Mouse (Mus musculus) telencephalon, adult 2 months (tissue): Measurements from ENCODE around the gene Hdx.

Experiments used
- DNase-seq: peaks from one replicate; pipeline ENCODE4 v3.0.0-alpha.2; 2011; ENCODE audit warnings: low read depth, low spot score

Hdx gene

DNA sequence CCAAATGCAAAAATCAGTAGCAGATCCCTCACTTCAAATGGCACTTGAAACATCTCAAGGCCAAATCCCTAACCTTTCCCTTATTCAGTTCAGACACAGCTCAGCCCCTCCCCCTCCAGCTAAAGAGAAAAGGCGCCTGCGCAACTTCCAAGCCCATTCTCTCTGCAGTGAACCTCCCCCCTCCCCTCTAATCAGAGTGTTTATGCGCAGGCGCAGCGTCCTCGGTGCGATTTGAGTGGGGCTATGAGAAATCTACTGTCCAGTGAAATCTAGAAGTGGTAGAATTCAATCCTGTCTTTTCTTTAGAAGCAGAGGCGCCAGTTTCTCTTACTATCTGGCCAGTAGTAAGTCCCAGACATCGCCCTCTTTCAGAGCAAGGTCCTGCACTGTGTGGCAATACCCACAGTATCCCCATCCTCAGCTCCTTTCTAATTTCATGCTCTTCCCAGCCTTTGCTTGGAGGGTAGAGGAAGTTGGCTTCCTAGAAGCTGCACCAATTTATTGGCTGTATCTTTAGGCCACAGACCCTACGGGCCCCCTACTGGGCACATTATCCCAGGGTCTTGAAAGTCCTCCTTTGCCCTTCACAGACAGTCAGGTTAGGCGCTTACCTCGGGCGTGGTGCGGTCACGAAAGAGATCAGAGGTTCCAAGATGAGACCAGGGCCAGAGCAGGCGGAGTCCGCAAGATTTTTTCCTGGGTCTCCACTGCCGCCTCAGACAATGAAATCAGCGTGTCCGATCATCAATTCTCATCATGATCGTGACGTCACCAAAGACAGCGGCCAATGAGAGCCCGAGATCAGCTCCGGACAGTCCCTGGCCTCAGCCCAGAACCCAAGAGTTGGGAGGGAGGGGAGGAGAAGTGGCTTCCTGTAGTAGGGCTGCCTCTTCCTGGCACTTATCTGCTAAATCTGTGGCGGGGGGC lies at the start of gene Hdx:
Gene Hdx, minus strand, starts transcription at position 724 of the 927 bp plus-strand sequence.
- peak; percentile 55 for DNase-seq

GRCm38 (mm10) chrX:111685665-111686064 lies 11.2 kb downstream of the Hdx start:
- no peak for DNase-seq

DNA sequence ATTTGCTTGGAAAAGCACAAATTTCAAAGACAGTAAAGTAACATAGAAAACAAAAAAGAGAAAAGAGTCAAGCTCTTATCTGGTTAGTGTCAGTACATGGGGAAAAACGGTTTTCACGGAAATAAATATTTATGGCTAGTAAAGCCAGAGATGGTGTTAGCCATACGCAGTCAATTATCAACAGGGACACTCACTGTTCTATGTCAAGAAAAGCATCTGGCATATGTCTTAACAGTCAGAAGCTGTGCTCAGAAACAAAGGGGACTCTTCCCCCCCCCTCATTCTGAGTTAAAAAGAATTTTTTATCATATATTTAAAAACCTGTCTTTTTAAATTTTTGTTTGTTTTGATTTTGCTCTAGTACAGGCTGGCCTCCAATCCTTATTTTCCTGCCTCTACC lies 25.2 kb downstream of the Hdx start:
- DNase-seq, result no peak

DNA sequence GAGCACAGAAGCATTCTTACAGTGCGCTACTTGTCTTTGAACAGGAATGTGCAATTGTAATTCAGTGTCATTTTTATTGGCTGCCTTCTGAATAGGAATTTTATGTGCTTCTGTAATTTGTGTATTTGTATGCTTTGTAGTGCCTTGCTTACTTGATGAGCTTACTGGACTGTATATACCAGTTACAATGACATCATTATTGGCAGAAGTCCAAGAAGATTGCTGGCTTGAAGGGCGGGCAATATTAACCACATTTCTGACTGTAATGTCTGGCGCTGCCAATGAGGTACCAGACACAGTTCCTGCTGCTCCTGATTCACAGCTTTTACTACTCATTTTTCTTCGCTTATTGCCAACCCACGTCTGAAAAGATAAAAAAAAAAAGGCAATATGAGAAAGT lies 36.5 kb downstream of the Hdx start:
- no peak for DNase-seq

DNA sequence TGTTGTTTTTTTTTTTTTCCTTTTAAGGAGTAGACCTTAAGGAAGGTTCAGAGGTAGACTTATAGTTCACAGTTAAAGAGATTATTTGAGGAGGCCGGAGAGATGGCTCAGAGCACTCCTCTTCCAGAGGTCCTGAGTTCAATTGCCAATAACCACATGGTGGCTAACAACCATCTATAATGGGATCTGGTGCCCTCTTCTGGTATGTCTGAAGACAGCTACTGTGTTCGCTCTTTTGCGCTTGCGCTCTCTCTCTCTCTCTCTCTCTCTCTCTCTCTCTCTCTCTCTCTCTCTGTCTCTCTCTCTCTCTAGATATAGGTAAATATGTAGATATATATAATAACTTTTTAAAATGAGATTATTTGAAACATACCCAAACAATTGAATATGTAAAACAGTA lies 38.2 kb downstream of the Hdx start:
- DNase-seq, result no peak

GRCm38 (mm10) chrX:111644945-111645344 lies 51.9 kb downstream of the Hdx start:
- no peak for DNase-seq

GRCm38 (mm10) chrX:111640616-111641015 lies 56.3 kb downstream of the Hdx start:
- DNase-seq, result no peak

DNA sequence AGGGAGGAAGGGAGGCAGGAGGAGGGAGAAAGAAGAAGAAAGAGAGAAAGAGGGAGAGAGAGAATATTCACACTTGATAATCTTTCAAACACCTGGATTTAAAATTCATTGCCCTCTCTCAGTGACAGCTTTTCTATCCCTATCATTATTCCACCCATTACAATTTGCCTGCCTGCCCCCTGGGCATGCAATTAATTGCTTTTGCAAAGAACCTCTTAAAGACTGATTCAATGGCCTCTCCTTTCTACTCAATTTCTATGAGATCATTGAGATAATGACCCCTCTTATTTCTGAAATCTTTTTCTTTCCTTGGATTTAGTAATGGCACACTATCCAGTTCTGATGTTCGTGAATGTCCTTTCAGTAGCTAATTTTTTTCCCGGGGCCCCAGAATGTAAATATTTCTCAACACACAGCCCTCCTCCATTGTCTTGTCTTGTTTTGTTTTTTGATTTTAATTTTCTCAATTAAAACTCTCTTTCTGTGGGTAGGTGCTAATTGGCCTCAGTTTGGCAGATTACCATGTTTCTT lies 99.2 kb downstream of the Hdx start:
- DNase-seq, result no peak

DNA sequence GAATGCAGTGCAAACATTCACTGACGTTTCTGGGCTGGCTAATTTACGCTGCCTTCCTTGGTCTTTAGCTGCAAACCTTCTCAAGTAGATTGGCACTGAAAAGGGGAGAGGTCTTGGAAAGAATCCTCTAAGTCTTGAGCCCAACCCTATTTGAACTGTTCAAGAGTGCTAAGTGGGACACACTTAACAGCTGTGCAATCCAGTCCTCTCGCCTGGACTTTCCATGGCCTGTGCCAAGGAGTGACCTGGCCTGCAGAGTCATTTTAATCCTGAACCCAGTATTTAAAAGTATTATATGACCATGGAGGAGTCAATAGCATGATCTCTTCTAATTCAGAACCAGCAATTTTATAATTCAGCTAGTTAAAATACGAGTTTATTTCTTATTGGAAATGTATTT lies 109.3 kb downstream of the Hdx start:
- no peak for DNase-seq

DNA sequence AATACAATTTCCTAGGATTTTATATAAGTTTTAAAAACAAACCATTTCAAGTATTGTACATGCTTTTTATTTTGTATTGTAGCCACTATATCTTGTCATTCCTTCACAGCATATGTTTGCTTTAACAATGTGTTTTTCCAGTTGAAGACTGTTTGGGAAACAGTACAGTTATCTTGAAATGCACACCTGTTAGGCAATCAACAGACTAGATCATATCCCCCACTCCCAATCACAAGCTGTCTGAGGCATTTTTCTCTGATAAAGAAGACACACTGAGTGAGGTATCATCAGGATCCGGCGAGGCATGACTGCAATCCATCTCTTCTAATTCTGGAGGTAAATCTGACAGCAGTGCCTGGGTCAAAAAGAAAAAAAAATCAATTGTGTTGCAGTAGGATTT lies 119.8 kb downstream of the Hdx start:
- no peak for DNase-seq

DNA sequence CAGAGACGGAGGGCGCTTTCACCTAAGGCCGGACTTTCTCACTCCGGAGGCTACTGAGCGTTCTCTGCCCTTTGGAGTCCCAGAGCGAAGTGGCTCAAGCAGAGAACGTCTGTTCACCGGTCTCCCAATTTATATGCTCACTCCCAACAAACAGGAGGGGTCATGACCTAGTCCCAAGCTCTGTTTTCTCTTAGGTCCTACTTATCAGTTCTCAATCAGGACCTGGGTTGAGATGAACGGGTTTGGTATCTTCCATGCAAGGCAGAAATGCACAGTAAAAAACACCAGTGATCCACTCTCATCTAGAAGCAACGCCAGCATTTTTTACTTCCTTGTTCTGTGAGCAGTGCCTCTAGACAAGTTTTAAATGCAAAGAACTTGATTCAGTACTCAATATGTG lies 159.0 kb downstream of the Hdx start, which contains the start of gene Rps6ka6:
Gene Rps6ka6, minus strand, starts transcription at position 101 of the 400 bp plus-strand sequence.
- DNase-seq, result no peak
